Mouse (Mus musculus): ENCODE results near the gene Olfr706. TPM values are rescaled to one million over a fixed set of nuclear protein-coding genes. Genes with fewer than 3 reads are reported as not detected.
"Not testable (repeated sequence)": the region's sequence is repeated elsewhere in the genome, so short reads cannot be mapped to it uniquely, and the experiment has no call there.

Olfr706 gene
- total RNA-seq (2022): not detected

DNA sequence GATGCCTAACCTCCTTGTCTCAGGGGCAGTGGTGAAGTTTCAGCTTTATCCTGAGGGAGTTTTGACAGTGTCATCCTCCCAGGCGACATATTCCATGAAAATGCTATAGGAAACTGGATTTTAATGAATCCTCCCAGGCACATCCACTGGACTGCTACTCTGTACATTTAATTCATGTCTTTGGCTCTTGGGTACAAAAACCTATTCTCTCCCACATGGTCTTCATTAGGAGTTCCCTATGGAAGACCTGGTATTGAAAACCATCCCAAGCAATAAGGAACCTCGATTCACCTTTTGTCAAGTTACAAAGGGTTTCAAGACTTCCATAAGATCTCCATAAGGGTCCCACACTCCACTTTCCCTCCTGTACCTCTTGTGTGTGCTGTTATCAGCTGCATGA lies at the start of gene Olfr706:
Gene Olfr706, minus strand, starts transcription at position 101 of the 400 bp plus-strand sequence.
- no peak for DNase-seq (ENCODE audit: low spot score in 2 of 2)

DNA sequence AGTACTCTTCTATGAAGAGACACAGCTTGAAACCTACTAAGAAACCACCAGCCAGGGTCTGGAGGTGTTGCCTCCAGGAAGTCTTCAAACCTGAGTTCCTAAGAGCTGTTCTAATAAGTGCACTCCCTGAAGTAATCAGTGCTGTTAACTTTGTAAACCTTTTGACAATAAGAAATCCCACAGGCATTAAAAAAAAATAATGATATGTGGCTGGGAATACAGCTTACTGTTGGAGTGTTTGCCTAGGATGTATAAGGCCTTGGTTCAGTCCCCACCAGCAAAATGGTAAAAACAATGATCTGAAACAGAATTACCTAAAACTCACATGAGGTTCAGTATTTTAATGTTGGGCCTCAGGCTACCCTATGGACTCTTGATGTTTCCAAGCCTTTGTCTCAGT lies 44.2 kb upstream of the Olfr706 start, which contains the start of gene Olfr709-ps1:
Gene Olfr709-ps1, minus strand, starts transcription at position 101 of the 400 bp plus-strand sequence.
- DNase-seq (ENCODE audit: low spot score in 2 of 2): no peak

DNA sequence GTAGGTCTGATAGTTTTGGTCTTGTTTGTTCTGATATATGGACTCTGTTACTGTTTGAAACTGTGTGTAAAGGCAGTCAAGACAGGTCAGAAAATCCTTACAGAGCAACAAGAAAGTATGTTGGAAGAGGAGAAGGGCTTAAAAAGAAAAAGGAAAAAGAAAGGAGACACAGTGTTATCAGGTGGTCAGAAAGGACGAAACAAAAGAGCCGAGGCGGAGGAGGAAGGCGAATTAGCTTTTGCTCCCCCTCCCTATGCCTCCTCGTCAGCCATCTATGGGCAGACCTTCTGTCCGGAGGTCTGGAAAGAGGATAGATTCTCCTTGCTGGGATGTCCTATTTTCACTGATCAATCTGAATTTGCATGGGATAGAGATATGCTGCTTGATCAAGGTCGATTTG lies 33.0 kb upstream of the Olfr706 start:
- not testable (repeated sequence) for DNase-seq (ENCODE audit: low spot score in 2 of 2)

DNA sequence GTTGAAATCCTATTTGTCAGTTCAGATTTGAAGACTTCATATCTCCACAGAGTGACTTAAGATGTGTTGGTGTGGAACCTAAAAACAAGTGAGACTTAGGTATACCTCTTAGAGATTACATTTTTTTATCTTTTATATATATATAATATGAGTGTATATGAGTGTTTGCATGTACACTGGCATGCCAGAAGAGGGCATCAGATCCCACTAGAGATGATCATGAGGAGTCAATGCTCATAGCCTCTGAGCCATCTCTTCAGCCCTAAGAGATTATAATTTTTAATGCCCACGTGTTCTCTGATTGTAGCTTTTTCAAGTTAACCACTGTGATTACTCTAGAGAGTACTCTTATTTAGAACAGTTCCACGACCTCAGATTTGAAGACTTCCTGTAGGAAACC lies 19.7 kb upstream of the Olfr706 start, which contains the start of gene Olfr1532-ps1:
Gene Olfr1532-ps1, plus strand, starts transcription at position 326 of the 400 bp plus-strand sequence.
- no peak for DNase-seq (ENCODE audit: low spot score in 2 of 2)

DNA sequence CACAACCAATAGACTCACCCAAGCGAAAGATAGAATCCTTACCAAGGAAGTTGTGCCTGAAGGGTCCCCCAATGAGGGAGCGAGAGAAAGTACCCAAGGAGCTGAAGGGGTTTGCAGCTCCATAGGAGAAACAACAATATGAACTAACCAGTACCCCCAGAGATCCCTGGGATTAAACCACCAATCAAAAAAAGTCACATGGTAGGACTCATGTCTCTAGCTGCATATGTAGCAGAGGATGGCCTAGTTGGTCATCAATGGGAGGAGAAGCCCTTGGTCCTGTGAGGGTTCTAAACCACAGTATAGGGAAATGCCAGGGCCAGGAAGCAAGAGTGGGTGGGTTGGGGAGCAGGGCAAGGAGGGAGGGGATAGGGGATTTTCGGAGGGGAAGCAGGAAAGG lies 13.2 kb upstream of the Olfr706 start, which contains the start of gene Olfr707:
Gene Olfr707, minus strand, starts transcription at position 101 of the 400 bp plus-strand sequence.
- DNase-seq (ENCODE audit: low spot score in 2 of 2): not testable (repeated sequence)

DNA sequence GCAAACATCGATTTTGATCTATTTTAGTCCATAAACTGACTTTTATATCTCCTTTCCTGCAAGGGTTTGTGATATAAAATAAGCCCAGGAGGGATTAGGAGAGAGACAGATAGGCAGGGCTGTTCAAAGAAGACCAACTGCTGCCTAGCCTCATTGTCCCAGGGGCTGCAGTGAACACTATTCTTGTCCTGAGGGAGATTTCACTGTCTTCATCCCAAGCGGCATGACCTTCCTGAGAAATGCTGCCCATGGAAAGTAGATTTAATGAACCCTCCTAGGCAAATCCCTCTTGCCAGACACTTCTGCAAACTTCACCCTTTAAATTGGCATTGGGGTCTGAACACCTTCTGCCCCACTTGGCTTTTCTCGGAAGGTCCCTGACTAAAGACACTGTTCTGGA lies 11.2 kb downstream of the Olfr706 start, which contains the start of gene Olfr705:
Gene Olfr705, minus strand, starts transcription at position 101 of the 400 bp plus-strand sequence.
- no peak for DNase-seq (ENCODE audit: low spot score in 2 of 2)

DNA sequence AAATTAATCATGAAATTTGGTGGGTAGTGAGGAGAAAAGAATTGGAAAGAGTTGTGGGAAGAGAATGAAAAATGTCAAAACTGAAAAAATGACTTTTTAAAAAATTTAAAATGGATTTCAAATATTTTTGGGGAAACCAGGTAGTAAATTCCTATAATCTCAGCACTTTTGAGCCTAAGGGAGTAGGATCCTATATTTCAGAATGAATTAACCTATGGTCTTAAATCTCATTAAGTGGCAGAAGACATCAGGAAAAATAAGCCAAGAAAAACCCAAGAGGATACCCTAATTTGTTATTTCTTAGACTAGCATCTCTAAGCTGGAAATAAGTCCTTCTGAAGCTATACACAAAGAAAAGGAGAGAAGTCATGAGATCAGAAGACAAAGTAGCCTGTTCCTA lies 25.1 kb downstream of the Olfr706 start, which contains the start of gene Olfr704:
Gene Olfr704, plus strand, starts transcription at position 301 of the 400 bp plus-strand sequence.
- no peak for DNase-seq (ENCODE audit: low spot score in 2 of 2)

DNA sequence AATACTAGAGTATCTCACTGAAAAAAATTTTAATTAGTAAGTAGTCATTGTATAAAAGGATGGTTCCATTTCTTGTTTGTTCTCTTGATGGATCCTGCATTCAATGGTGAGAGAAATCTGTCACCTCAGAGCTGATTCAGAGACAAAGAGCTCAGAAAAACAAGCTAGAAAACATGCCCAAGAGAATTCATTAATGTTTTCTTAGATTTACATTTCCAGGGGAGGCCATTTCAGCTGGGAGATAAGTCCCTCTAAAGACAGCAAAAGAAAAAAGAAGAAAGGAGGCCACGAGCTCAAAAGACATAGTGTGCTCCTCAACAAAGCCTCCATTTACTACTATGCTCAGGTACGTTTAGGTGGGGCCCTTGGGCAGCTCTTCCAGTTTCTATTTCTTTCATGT lies 44.9 kb downstream of the Olfr706 start, which contains the start of gene Olfr703:
Gene Olfr703, plus strand, starts transcription at position 301 of the 400 bp plus-strand sequence.
- DNase-seq (ENCODE audit: low spot score in 2 of 2): no peak

DNA sequence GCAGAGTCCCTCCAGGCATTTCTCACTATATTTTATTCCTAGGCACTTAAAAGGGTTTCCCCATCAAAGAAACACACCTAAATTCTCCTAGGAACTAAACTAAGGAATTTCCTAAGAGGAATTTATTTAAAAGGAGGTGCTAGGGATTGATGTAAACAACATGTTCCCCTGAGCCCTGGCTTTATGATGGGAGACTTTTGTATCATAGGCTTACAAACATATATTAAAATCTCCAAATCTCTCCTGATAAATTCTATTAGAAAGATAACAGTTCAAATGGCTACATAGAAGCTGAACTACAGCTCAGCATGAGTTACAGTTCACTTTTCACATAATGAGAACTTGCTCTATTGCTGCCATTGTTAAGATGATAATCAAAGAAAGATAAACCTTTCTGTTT lies 54.2 kb downstream of the Olfr706 start, which contains the start of gene Olfr702:
Gene Olfr702, minus strand, starts transcription at position 101 of the 400 bp plus-strand sequence.
- DNase-seq (ENCODE audit: low spot score in 2 of 2): no peak

Other genes starting within 250 kb of the Olfr706 start
- not detected for gene Olfr693, start 207.6 kb downstream of the Olfr706 start, total RNA-seq (2022)
- gene Olfr694, start 196.3 kb downstream of the Olfr706 start, total RNA-seq (2022): not detected
- not detected for gene Olfr695, start 171.8 kb downstream of the Olfr706 start, total RNA-seq (2022)
- not detected for gene Olfr697, start 145.7 kb downstream of the Olfr706 start, total RNA-seq (2022)
- gene Olfr698, start 132.8 kb downstream of the Olfr706 start, total RNA-seq (2022): not detected
- gene Olfr699, start 95.0 kb downstream of the Olfr706 start, total RNA-seq (2022): not detected
- gene Olfr700, start 79.3 kb downstream of the Olfr706 start, total RNA-seq (2022): not detected
- gene Olfr701, start 74.0 kb downstream of the Olfr706 start, total RNA-seq (2022): not detected
- gene Olfr702, start 54.3 kb downstream of the Olfr706 start, total RNA-seq (2022): not detected
- not detected for gene Olfr703, start 44.8 kb downstream of the Olfr706 start, total RNA-seq (2022)
- gene Olfr704, start 25.0 kb downstream of the Olfr706 start, total RNA-seq (2022): not detected
- not detected for gene Olfr705, start 11.3 kb downstream of the Olfr706 start, total RNA-seq (2022)
- gene Olfr707, start 13.1 kb upstream of the Olfr706 start, total RNA-seq (2022): not detected
- not detected for gene Olfr1532-ps1, start 19.8 kb upstream of the Olfr706 start, total RNA-seq (2022)
- not detected for gene Olfr709-ps1, start 44.1 kb upstream of the Olfr706 start, total RNA-seq (2022)
- not detected for gene Olfr710, start 60.1 kb upstream of the Olfr706 start, total RNA-seq (2022)
- under 1 TPM in 1 of 4 experiments, not detected in 3; 0.12 TPM for gene Olfr6, start 75.8 kb upstream of the Olfr706 start, total RNA-seq (2022)
- gene Olfr711, start 87.3 kb upstream of the Olfr706 start, total RNA-seq (2022): not detected
- gene Olfr2, start 117.9 kb upstream of the Olfr706 start, total RNA-seq (2022): not detected
- not detected for gene Olfr713, start 143.0 kb upstream of the Olfr706 start, total RNA-seq (2022)
- gene Olfr714, start 182.8 kb upstream of the Olfr706 start, total RNA-seq (2022): not detected
- not detected for gene Olfr17, start 205.1 kb upstream of the Olfr706 start, total RNA-seq (2022)
- gene Olfr715b, start 222.2 kb upstream of the Olfr706 start, total RNA-seq (2022): not detected
- not detected for gene Olfr715, start 242.9 kb upstream of the Olfr706 start, total RNA-seq (2022)

Data from layer of hippocampus, adult 8-10 months (tissue).